Mouse (Mus musculus) C2C12 (cell line): ENCODE results near the gene Tspan15.

ENCODE experiments used
- CTCF ChIP-seq: IDR thresholded peaks from one replicate; pipeline ENCODE4 v1.5.1; 2011; ENCODE audit not compliant: control insufficient read depth, insufficient read depth, insufficient read length
- FOSL1 ChIP-seq: IDR thresholded peaks from one replicate; pipeline ENCODE4 v1.8.0; 2011; ENCODE audit warnings: mild to moderate bottlenecking, low read length; ENCODE audit not compliant: poor library complexity, insufficient read depth, severe bottlenecking
- MAX ChIP-seq: IDR thresholded peaks from one replicate; pipeline ENCODE4 v1.6.1; 2011; ENCODE audit warnings: mild to moderate bottlenecking, control low read depth
- MYOD1 ChIP-seq: IDR thresholded peaks from one replicate; pipeline ENCODE4 v1.6.1; 2011; ENCODE audit warnings: low read depth; ENCODE audit not compliant: control insufficient read depth, insufficient read length
- MYOG ChIP-seq: IDR thresholded peaks from one replicate; pipeline ENCODE4 v1.6.1; 2011; ENCODE audit not compliant: control insufficient read depth, insufficient read length; ENCODE audit errors: extremely low read depth
- USF1 ChIP-seq: IDR thresholded peaks from one replicate; pipeline ENCODE4 v1.6.1; 2011; ENCODE audit warnings: low read depth, mild to moderate bottlenecking, control low read depth, moderate library complexity

- no peak for TF ChIP-seq CTCF
- no peak for TF ChIP-seq MYOD1
- TF ChIP-seq USF1: no peak
- TF ChIP-seq MAX: no peak
- TF ChIP-seq FOSL1: no peak
- TF ChIP-seq MYOG: no peak
Observed at GRCm38 (mm10) chr10:62279066-62279465, 48.0 kb upstream of the Tspan15 start.
